Mouse (Mus musculus) naive thymus-derived CD4-positive, alpha-beta T cell, adult 2 months (primary cell): Measurements from ENCODE around the gene Gfpt2.
A peak's percentile ranks its signal among the peaks of the same experiment; 100 is the strongest.

Experiments
- DNase-seq: peaks from one replicate; pipeline ENCODE4 v3.0.0-alpha.2; 2011; ENCODE audit warnings: low read depth

The Gfpt2 gene

DNA sequence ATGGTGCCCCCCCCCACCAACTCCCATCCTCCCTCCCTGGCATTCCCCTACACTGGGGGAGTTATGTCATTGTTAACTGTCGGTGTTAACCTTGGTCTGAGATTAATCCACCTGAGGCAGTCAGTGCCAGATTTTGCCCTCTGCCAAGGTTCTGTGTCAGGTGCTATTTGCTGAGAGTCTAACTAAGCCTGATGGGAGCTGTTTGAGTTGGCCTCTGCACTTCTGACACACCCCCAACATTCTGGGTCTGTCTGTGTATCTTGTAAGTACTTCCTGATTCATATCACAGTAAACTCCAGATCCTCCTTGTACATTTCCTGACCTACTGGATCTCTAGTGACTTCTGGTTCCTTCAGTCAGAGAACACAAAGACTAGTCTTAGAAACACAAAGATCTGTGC lies 46.7 kb downstream of the Gfpt2 start:
- DNase-seq: no peak

DNA sequence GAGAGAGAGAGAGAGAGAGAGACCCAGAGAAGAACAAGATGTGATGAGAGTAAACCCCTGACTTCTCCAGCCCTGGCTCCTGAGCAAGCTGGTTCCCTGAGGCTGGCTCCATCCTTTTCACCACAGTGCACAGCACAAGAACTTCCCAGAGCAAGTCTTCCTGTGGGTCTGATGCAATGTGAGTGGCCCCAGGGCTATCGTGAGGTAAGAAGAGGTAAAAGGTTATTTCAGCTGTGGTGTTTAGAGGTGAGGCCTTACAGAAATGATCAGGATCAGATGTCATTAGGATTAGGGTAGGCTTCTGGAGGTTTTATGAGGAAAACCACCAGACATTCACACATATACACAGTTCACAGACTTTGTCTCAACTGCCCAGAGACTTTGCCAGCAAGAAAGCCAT lies 47.9 kb downstream of the Gfpt2 start:
- DNase-seq: no peak

DNA sequence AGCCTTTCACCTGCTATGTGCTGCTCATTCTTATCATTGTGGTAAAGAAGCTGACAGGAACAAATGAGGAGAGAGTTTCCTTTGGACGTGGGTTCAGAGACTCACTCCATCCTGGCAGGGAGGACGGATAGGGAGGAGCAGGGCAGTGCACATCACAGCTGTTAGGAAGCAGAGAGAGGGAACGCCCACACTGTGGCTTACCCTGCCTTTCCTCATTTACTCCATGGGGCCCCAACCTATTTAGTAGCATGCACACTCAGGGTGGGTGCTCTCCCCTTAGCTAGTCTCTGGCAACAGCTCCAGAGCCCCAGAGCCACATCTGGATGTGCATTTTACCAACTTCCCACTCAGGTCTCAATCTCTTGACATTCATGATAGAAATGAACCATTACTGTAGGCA lies 48.7 kb downstream of the Gfpt2 start:
- no peak for DNase-seq

DNA sequence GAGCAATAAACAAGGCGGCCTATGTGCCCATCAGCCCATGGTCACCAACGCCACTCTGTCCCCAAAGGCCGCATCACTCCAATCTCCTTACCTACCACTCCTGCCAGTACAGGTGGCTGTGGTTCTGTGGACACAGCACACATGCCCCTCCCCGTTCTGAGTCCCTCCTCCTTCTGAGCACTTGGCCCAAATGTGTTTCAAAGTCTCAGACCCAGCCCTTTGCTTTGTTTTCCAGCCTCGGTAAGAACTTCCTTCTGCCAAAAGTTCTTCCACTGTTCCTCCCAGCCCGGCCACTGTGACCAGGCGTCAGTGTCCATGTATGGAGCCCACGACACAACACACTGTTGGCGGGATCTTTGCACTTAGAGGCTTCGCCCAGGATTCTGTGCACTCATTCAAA lies 50.3 kb downstream of the Gfpt2 start:
- no peak for DNase-seq

DNA sequence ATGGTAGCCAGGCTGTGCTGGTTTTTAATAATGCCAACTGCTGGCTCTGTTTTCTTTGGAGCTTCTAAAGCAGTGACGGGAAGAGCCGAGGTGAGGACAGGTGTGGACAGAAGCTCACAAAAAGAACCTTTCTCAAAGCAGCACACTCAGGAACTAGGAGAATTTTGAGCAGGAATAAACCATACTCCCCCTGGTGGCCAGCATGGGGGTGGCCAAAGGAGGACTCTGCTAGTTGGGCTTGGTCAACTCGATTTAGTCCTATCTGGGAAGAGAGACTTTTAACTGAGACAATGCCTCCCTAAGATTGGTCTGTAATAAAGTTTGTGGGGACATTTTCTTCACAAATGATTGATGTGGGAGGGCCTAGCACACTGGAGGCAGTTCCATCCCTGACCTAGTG lies 51.0 kb downstream of the Gfpt2 start:
- DNase-seq: peak; percentile 77

DNA sequence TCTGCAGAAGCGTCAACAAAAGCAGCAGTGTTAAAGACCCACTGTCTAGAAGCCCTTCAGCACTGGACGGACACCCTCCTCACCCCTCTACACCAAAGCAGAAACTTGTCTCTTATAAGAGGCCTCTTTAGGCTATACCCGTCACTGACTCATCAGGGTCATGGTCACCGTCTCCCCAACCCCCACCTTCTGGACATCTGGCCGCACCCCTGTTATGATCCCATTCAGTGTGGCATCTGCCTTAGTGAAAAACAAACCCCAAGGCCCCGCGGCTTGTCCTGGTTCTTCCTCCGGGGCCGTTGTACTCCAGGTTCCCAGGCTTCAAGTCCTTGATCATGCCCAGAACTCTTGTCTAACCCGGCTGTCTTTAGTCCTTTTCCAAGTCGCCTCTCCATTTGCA lies 52.0 kb downstream of the Gfpt2 start:
- DNase-seq: no peak

DNA sequence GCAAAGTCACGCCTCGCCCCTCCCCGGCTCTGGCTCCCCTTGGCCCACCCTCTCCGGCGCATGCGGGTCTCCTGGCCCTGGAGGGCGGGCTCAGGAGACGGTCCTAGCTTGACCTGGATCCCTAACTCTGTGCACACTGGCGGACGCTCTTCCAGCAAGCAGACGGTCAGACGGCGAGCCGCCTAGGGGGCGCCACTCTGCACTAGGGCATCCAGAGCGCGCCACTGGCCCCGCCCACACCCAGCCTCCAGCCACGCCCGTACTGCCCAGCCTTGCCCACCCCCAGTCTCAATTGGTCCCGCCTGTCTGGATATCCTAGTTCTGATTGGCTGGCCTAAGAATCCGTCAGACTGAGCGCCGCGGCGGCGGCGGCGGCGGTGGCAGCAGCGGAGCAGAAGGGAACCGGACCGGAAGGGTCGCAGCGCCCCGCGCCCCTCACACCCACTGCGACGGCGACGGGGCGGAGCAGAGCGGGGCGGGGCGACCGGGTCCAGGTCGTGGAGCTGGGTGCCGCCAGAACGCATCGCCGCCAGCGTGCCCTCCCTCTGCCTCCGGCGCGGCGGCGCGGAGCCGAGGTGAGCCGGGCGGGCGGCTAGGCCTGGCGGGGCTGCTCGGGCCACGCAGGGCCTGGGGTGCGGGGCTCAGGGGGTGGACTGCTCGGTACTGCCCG lies 52.6 kb downstream of the Gfpt2 start, which contains the start of gene Mapk9:
TSS of gene Mapk9 (plus strand) at position 351 of the 670 bp plus-strand sequence.
- peak; percentile 98 for DNase-seq

DNA sequence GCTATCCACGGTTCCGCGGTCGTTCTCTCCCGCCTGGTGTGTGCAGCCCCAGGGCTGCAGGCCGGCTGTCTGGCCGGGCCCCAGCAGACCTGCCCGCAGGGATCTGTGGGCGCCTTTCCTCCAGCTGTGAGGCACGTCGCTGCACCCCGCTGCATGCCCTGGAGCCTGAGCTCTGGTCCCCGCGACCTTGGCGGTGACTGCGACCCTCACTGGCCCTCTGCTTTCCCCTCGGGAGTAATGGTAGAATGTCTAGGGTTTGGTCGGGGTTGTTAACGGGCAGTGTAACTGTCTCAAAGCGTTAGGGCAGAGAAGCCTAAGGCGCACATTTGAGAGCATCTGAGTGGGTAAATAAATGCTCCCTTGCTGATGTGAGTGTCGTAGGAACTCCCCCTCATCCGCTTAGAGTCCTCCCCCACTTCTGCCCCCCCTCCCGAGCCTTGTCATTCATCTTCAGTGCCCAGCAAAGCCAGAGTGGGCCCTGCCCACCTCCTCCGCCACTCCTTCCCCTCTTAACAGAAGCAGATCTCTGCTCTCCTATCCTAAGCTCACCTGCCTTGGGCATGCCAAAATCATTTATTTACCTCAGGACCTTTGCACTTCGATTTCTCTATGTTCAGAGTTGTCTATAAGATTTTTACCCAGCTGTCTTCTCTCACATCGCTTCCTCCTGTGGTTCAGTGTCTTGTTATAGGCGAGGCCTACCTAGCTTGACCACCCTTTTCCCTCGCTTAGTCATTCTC lies 53.3 kb downstream of the Gfpt2 start:
- peak; percentile 61 for DNase-seq

DNA sequence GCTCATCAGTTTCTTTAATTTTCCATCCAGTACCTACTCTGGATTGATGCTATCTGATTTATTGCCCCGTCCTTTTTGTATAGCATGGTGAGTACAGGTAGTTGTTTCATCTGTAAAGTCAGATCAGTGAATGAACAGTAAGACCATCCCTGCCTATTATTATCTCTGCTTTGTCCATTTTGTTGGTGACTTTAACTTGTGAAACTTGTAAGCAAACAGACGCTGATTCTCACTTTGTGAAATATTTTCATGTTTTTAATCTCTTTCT lies 53.8 kb downstream of the Gfpt2 start:
- DNase-seq: no peak

DNA sequence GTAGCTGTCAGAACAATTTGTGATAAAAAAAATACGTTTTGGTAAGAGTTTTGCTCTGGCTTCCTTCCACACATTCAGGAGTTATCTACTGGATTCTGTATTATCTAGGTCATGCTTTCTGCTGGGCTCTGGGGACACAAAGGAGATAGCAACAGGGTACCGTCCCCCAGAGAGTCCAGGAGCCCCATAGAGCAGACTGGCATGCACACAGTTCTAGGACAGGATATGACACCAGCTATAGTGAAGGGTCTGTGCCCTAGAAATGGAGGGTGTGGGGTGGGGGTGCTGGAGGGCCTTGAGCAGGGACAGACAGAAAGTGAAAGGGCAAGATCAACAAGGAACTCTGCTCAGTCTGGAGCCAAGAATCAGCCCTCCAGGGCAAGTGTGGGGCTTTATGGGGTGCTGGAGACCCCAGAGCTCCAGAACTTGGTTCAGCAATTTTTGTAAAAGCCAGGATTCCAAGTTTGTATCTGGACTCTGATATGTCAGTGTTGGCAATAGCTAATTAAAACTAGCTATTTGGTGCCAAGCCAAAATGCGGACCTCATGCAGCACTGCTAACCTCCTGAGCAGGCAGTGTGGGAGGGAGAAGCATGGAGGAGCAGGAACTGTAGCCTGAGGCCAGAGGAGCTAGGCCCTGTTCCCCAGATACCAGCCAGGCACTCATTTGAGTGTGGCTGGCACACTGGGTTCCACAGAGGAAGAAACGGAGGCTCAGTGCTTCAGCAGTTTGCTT lies 54.3 kb downstream of the Gfpt2 start:
- DNase-seq: no peak

DNA sequence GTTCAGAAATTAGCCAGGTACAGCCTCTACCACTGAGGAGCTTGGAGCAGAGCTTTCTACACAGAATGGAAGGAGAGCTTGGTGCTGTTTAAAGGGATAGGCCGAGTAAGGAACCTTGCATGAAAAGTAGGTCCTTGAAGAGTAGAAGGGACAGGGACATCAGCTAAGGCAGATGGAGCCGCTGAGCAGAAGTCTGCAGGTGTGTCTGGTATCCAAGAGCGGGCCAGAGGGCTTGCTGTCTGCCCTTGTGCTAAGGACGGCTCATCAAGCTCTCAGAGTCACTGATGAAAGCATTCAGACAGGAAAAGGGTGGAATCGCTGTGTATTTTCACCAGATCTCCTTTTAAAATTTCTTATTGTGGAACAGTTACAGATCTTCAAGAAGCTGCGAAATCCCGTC lies 56.4 kb downstream of the Gfpt2 start:
- DNase-seq: no peak

DNA sequence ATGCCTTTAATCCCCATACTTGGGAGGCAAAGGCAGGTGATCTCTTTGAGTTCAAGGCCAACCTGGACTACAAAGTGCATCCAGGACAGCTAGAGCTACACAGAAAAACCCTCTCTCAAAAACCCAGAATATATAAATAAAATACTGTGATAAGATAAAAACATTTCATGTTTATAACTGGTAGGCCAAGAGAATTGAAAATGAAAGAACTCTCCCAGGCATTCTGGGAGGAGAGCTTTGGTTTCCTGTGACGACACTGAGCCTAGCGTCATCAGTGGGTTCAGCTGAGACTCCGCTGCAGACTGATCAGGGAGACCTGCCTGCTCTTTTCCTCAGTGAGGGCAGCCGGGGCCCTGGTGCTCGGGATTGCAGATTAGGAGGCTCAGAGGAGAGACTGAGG lies 61.2 kb downstream of the Gfpt2 start:
- peak; percentile 69 for DNase-seq

DNA sequence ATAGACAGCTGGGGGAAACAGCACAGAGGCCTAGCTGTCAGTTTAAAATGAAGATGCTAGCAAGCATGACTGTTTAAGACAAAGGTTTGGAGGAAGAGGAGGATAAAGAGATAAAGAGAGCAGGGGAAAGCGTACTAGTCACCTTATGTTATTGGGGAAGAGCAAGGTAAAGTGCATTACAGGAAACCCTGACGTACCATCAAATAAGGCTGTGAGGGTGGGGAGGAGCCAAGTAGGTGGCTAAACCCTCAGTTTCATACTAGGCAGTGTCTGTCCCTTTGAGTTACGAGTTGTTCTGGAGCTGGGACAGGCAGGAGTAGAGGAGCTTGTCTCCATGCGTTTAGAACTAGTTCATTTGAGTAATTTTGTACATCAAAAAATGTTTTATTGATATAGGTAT lies 67.2 kb downstream of the Gfpt2 start:
- DNase-seq: peak; percentile 39

DNA sequence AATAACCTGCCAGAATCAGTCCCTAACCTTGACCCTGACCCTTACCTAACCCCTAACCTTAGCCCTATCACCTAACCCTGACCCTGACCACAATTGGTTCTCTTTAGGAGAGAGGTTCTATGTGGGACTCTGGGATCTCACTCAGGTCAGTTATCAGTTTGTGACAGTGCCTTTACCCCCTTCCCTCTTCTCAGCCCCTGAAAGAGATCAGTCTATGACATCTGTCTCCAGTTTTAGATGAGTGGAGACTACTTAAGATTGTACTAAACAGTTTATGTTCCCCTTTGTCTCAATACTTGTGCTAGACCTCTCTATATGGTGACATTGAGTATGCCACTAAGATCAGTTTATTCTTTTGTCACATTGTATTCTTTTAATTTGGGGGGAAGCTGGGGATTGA lies 69.9 kb downstream of the Gfpt2 start:
- DNase-seq: no peak

DNA sequence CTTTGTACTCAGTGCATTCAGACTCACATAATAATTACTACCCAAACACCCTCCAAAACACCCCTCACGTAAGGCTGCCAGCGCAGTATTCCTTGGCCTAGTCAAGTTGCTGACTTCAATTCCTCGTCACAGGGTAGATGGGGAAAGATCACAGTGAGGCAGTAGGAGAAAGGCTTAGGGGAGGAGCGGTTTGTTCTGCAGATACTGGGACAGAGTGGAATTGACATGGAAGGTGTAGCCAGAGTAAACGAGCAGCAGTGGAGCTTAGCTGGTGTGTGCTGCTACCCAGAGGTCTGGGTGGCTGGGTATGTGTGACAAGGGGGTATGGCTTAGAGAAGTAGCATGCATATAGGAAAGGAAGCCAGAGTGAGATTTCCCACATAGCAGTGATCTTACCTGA lies 73.3 kb downstream of the Gfpt2 start:
- no peak for DNase-seq

DNA sequence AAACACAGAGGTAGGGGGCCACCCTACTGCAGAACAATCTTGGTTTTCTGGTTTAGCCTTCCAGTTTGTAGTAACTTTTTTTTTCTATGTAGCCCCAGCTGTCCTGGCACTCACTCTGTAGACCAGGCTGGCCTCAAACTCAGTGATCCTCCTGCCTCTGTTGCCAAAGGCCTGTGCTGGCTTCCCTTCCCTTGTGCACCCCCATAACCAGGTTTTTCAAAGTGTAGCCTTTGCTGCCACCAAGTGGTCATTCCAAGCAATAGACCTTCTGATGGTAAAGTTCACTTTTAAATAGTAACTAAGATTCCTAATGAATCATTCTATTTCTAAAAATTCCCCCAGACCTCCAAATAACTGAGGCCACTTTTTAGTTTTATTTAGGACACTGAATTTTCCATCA lies 75.8 kb downstream of the Gfpt2 start:
- peak; percentile 76 for DNase-seq

DNA sequence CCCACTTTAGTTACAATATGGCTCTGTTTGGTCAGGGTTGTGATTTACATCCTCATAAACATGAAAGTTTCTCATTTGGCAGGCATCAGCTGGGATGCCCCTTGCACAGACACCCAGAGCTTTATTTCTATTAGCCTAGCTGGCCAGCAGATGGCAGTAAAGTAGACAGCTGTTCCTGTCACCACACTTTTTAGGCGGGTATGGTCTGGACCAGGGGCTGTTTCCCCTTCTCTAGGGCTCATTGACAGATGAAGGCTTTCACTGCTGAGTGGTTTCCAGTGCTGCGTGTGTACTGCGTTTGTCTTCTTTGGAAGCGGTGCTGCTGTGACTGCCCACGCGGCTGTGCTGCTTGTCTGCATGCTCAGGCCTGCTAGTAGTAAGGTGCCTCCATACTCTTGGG lies 77.9 kb downstream of the Gfpt2 start:
- DNase-seq: peak; percentile 49

DNA sequence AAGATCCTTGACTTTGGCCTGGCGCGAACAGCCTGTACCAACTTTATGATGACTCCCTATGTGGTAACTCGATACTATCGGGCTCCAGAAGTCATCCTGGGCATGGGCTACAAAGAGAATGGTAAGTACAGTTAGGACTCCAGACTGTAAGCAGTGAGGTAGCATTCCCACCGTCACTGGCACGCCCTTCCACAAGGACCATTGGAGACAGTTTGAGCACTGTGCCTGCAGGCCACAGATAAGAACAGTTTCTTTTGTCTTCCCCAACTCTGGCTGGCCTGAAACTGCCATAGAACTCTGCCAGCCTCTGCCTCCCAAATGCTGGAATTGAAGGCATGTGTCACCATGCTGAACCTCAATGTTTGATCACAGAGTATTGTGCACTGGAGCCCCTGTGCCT lies 78.8 kb downstream of the Gfpt2 start:
- no peak for DNase-seq

DNA sequence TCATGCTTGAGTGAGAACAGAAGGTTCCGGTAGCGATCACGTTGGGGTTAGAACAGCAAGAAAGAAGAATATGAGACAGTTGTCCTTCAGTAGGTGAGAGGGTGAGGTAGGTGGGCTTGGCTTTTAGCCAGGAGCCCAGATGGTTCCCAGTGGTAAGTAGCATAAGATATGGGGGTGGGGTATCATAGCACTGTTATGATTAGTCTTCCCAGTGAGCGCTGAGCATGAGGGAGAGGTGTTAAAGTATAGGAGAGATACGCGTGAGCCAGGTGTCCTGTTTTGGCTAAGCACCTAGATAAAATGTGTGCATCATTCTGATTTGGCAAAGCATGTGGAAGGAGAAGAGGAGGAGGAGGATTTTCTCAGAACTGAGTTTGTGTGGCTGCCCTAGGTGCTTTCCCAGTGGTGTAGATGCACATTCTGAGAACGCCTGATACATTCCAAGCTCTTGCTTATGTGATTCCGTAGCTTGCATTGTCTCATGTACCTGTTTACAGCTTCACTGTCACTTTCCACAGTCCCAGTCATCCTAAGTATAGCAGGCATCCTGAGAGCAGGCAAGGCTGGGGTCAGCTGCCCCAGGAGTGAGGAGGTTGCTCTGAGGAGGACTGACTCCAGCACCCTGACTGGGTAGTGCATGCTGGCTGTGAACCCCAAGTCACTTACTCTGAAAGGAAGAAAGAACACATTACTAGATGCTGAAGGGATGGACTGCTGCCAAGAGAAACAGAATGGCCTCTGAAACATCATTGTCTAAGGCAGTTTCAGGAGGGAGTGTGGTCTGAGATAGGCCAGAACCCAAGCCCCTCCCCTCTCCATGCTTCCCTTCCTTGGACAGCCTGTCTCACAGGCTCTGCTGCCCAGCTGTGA lies 83.2 kb downstream of the Gfpt2 start:
- no peak for DNase-seq

DNA sequence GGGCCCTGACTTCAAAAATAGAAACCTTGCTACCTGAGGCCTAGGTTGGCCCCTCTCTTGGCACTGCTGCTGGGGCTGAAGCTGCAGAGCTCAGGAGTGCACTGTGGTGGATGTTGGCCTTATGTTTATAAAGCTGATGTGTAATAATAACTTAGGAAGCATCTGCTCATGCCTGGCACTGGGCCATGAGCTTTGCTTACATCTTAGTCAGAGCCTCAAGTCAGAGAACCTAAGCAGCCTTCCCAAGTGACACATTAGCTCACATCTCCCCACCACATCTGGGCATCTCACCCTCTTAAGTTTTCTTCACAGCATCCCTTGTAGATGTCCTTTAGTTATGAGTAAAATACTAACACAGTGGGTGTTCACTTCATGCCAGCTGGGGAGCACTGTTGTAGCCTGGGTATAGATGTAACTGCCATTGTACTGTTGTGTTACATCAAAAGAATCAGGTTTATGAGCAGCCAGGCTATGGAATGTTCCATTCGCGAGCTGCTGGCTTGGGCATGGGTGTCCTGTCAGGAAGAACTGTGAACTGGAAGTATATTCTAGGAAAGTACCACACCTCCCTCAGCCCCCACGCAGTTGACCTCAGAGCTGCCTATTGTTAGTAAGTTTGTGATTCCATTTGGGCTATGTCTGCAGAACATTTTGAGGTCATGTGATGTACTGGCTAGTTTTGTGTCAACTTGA lies 86.1 kb downstream of the Gfpt2 start:
- no peak for DNase-seq

DNA sequence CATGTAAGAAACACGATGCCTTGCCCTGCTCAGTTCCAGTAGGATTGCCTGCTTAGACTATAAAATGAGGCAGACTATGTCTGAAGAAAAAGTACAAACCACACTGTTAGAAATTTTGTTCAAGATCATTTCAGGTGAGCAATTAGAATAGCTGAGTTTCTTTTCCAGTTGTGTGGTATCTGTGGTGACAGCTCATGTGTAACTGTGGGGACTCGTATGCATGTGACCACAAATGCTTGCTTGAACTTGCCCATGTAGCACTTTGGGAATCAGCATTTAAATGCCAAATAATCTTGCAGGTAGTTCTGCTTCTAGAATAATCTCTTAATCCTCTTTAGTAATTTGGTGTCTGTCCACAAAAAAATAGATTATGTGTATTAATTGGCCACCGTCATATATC lies 89.4 kb downstream of the Gfpt2 start:
- DNase-seq: no peak
